Mouse (Mus musculus) kidney, adult 2 months (tissue): Measurements from ENCODE around the gene Antxrl.

Experiments
- CTCF ChIP-seq: fragments of 200-500 bp; conservative IDR thresholded peaks from 2 replicates; pipeline ENCODE4 v1.5.1; 2011; ENCODE audit warnings: low read depth, mild to moderate bottlenecking, control low read depth, low read length, moderate library complexity, mixed read lengths; ENCODE audit not compliant: insufficient read depth, insufficient read length
- POLR2A ChIP-seq: fragments of 200-500 bp; IDR thresholded peaks from one replicate; pipeline ENCODE4 v1.6.1; 2011; ENCODE audit warnings: low read depth, low read length, control low read depth

- TF ChIP-seq POLR2A = no peak
- no peak for TF ChIP-seq CTCF
Observed at GRCm38 (mm10) chr14:34086806-34087205, 34.3 kb downstream of the Antxrl start.
